Mouse (Mus musculus): Measurements from ENCODE around the gene Klhl11.

- TF ChIP-seq CTCF (IDR thresholded peaks at IDR 0.05) (no peak), EP300 (IDR thresholded peaks at IDR 0.05) (no peak)
Measured at GRCm38 (mm10) chr11:100476281-100476680, 3.7 kb upstream of the Klhl11 start.
